Mouse (Mus musculus) right cerebral cortex, postnatal 14 days (tissue): ENCODE data around the gene Cenpp.

ENCODE experiments used
- DNase-seq: peaks from one replicate; pipeline ENCODE4 v3.0.0; 2022

Gene Cenpp

DNA sequence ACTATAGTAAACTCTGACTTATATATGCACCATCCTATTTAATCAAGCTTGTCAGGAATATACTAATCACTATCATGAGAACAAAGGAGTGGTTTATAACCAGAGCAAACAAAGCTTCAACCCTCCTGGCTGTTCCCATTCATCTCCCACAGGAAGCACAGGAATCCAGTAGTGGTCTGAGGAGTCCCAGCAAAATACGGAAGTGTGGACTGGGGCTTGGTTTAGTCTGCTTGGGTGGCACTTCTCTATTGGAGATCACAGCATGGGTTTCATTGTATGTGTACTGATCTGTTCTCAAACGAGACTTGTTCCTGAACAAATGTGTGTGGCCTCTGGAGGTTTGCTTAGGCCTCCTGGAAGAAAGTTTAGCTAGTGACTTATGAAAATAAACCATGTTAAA is 133.8 kb downstream of the Cenpp start:
- no peak for DNase-seq

DNA sequence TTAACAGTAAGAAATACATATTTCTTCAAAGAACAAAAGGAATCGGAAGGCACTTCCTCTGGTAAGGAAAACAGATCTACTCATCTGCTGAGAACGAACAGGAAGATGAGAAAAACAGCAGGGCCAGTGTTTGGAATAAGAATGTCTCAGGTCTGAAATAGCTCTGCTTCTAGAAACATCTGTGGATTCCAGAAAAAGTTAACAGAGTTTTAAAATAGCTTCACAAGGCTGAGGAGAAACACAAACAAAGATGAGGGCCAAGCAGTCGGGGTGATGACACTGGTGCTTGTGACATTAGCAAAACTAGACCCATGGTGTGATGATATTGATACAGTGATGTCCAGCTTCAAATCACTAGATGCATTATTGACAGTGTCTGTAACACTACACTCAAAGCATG is 145.4 kb downstream of the Cenpp start:
- no peak for DNase-seq

DNA sequence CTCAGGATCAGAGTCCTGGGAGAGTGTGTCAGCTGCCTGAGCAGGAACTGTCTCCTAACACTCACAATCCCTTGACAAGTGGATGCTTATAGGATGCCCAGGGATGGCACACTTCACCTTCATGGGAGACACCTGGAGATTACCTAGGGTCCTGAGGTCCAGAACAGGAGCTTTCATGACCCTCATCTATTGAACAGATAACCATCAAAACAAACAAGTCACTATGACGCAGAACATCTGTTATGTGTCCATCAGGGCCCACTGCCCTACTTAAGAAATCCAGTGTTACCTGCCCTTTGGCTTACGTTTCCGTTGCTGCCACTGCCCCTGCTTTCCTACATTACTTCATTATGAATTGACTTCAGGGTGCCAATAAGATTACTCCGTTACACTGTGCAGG is 146.8 kb downstream of the Cenpp start:
- DNase-seq, result no peak

DNA sequence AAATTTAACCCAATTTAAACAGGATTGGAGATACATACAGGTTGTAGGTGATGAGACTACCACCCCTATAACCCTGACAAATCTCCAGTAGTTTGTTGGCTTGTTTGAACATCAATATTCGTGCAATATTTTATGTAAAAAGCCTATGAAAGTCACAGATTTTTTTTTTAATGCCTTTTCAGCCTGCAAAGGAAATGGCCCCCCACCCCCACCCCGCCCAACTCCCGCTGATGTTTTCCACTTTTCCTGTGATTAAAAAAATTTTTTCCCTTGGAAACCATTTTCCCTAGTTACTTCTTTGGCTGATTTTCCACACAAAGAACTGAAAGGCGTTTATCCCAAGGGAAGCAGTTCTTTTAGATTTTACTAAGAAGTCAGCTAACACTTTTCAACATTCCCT is 148.1 kb downstream of the Cenpp start, which contains the start of gene Ecm2:
TSS of gene Ecm2 (plus strand) at position 301 of the 400 bp plus-strand sequence.
- no peak for DNase-seq

DNA sequence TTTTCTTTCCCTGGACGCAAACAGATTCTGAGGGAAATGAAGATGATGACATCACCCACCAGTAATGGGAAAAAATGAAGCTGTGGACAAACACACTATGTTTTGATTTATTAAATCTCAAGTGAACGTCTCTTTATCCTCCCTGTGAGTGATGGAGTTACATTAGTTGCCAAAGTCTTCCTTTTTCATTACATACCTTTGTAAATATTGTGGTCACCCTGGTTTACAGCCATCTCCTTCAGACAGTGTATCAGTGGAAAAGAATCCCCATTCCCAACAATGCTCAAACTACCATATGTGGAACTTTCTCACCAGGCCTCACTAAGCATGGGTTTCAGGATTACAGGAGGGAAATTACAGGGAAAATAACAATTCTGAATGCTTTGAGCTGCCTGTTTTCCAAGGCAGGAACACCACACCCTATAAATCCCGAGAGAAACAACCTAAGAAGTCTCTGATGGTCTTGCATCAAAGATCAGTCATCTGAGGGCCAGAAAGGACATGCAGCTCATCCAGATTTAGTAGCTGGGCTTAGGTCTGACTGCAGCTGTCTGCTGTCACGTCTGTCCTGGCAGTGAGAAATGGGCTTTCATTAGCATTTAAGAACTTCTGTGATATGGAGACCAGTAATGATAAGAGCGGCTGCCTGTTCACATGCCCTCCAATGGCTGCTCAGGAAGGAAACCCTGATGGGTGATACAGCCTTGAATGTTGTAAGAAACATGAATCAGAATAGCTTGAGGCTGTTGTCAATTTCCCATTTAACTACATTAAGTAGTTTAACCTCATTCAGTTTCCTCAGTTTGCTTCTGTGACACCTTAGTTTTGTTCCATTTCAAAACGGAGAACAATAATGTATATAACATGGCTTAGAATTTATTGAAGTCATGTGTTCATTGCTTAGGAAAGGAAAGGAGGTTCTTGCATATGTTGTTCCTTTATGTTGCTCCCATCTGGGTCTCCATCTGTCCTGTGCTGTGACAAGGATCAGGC is 159.9 kb downstream of the Cenpp start, which contains the start of gene Tes3-ps:
TSS of gene Tes3-ps (plus strand) at position 943 of the 993 bp plus-strand sequence.
- DNase-seq, result no peak

DNA sequence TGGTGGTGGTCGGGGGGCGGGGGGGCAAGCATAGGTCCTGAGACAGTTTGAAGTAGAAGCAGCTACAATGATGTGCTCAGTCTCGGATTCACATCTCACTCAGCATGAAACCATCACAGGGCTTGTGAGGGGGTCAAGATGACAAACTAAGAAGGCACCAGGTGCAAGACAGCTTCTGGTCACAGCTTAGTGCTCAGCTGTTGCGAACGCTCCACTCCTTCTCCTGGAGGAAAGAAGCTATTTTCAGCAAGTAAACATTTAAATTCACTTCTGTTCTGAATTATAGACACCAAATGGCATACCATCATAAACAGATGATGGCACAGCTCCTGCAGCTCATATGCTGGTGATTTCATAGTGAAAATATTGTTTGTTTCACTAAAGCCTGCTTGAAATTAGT is 167.2 kb downstream of the Cenpp start:
- no peak for DNase-seq

DNA sequence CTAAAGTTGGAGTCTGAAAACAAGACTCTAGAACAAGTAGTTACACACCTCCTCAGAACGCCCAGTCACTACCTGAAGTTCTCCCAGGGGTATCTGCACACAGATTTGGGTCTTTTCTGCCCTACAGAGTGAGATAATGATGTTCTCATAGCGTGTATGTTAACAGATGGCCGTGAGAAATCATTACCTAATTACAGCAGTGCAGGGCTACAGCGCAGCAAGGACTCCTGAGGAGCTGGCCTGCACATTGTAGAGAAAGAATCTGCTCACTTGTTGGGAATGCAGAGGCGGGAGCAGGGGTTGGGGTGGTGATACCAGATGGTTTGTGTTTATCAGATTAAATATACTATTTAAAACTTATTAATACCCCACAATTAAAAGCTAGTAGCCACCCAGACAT is 172.0 kb downstream of the Cenpp start:
- no peak for DNase-seq

DNA sequence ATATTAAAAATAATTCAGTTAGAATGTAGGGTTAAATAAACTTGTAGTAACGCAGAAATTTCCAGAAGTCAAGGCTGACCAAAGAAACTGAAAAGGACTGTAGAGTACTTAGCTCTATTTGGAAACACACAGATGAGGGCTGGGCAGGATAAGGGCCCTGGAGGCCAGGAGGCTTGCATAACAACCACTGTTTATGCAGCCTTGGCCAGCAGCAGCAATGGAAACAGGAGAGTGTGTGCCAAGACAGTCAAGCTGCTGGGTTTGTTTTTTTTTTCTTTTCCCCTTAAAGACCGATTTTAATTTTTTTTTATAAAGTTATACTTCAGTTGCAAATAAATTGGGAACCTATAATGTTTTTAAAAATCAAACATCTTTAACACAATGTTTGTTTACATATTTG is 172.5 kb downstream of the Cenpp start:
- DNase-seq, result no peak

DNA sequence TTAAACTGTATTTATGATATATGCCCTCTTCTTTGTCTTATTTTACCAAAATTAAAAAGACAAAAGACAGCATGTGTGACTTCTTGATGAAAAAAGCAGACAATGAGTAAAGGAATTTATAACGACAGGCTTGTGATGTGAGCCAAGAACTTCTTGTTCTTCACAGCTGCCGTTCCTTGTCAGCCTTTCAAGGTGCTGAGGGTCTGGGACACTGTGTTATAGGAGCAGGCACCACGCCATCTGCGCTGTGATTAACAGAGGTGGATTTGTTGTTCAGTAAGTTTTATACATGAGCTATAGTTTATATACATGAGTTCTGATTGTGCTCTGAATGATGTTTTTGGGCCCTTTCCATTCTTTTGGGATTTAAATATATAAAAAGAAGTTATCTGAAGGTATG is 173.2 kb downstream of the Cenpp start:
- DNase-seq, result no peak

DNA sequence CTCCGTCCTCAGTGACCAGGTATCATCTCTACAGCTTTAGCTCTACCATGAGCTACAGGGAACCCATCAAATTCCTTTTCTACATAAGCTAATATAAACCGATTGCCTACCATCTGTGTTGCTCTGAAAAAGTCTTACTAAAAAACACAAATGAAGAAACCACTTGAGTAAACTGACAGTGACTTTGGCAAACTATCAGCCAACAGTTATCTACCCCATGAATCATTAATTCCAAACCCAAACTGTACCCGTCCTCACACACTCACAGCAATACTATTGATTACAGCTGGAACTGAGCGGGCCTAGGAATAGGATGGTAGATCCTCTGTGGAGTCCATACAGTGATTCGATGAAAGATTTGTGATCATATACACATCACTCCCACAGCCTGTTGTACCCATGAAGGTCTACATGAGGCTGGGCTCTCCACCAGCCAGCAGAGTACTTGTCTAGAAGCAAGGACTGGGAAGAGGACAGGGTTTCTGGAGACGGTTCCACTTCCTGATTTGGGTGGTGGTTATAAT is 173.7 kb downstream of the Cenpp start:
- DNase-seq, result no peak

DNA sequence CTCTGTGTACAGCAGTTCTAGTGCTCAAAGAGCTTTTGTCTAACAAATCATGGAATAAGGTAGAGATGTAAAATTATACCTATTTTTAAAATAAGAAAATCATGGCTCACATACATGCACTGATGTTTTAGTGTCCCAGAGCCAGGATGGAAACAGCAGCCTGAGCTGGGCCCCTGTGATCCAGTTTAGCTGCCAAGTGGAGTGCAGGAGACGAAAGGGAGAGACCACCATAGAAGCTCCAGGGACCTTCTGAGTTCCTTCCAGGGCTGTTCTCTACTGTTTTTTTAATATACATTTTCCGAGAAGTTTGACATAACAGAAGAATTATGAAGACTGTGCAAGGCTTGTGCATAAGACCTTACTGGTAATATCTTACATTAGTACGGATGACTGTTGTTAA is 174.7 kb downstream of the Cenpp start:
- DNase-seq, result no peak

DNA sequence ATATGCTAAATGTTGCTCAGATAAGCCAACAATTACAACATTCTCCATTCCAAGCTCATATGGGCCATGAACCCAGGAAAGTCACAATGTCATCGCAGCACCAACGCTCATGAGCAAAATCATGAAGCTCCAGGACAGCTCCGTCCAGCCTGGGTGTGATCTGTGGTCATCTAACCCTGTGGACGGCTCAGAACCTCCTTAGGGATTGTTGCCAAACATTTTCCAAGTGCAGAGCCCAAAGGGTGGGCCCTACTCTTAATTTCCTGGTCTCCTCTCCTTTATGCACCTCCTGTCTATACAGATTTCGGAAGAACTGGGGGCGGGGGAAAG is 179.9 kb downstream of the Cenpp start:
- no peak for DNase-seq

DNA sequence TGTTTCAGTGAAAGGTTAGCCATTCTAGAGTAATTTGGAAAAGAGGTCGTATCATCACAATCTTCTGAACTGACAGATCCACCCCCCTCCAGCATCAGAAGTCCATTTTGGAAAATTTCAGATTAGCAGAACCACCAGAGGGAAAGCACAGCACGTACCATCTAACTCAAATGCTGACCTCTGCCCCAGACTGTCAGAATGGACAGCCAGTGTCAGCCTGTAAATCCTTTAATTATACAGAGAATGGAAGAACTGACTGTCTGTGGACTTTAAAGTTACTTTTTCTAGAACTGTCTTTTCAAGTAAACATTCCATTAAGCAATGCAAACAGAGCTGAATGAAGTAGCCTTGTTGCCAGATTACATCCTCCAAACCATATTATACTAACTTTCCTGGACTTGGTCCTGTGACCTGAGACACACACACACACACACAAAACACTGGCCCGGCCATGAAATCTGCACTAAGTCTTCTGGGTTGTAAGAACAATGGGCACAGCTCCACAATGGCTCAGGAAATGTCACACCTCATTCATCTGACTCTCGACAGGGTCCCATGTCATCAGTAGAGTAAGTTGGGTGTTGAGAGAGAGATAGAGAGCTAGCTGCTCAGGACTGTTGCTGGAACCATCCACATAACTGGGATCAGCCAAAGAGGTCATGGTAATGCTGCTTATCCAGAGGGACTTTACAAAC is 180.5 kb downstream of the Cenpp start:
- no peak for DNase-seq

DNA sequence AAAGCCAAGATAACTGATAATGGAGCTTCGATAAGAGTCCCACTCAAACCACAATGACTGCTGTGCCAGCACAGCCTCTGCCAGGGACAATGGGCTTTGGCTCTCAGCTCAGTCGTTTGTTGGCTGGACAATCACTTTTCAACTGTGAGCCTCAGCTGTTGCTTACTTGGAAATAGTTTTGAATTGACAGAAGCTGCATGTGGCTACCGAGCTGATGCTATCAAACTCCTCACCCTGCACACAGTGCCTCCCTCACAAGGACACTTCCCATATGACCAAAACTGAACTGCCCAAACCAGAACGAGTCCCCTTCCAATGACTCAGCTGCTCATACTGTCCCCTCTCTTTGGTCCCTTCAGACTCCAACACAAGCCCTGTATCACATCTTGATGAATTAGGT is 181.8 kb downstream of the Cenpp start:
- no peak for DNase-seq

DNA sequence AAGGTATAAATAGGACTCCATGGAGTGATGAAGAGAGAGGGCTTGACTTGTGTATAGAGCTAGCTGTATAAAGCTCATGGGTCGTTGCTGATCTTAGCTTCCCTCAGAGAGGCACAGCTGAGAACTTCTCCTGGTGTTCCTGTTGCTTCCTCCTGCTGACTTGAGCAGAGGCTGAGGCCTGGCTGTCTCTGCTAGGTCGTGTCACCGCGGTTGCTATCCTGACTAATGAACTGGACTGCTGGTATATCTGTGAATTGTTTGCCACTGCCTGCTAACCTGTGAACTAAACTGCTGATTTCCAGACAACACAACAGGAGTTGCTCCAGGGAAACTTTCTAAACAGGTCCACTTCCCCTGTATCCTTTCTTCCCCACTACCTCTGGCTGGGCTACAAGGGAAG is 182.3 kb downstream of the Cenpp start:
- DNase-seq, result no peak

DNA sequence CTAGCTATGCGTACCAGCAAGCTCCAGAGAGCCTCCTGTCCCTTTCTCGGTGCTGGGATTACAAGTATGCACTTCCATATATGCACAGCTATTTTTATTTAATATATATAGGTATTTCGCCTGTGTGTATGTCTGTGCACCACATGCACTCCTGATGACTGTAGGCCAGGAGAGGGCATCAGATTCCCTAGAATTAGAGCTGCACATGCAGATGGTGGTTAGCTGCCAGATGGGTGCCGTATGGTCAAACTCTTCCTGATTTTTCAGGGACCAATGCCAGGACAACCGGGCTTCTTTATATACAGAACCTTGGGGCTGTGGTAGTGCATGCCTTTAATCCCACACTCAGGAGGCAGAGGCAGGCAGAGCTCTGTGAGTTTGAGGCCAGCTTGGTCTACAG is 183.6 kb downstream of the Cenpp start:
- no peak for DNase-seq

DNA sequence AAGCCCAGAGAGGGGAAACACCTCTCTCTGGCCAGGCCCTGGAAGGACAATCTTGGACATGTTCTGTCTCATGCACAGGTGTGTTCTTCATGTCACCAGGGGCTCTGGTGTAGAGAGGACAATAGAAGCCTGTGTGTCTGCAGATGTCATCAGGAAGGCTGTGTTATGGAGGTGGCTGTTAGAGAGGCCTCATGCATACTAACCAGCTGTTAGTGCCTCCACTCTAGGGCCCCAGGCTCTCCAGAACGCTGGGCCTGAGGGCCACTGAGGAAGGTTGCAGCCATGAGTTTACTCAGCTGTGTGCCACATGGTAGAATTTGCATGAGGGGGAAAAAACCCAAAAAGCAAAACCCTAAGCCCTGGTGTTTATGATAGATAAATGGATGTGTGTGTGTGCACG is 185.0 kb downstream of the Cenpp start:
- no peak for DNase-seq

DNA sequence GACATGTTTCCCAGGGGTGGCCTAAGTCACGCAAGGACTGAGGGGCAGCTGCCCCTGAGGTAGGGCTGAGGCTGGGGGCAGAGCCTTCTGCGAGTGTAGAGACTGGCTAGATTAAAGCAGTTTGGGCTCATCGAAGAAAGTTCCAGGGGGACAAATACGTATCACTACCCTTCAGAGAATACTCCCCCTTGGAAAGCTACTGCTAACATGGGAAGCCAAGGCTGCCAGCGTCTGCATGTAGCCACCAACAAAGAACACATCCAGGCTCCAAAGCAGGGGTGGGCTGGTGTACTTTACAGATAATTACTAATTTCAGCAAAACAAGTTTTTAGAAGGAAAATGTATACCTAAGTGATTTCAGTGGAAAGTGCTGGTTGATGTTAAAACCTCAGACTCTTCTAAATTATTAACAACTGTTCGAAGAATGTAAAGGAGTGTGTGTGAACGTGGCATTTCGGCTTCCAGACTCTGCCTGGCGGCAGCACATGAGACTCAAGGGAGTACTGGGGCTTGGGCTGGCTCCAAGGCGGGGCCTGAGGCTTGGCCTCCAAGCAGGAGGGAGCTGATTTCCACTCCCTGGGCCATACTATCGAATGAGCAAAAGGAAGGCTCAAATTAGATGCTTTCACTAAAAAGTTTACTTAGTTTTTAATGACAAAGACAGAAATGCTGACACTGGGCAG is 186.1 kb downstream of the Cenpp start:
- no peak for DNase-seq

DNA sequence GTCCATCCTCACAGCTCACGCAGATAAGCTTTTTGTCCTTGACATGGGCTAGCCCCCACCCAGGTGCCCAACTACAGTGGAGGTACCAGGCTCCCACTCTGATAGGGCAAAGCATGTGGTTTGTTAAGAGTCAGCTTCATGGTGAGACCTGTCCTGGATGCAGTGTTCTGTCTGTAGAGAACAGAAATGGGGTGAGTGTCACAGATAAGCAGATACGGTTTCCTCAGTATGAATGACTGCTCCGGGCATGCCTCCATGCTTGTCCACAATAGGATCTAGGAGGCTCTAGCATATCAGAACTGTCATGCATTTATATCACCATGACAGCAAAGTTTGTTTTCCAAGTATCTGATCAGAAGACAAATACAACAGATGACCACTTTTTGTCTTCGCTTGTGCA is 186.7 kb downstream of the Cenpp start:
- no peak for DNase-seq

DNA sequence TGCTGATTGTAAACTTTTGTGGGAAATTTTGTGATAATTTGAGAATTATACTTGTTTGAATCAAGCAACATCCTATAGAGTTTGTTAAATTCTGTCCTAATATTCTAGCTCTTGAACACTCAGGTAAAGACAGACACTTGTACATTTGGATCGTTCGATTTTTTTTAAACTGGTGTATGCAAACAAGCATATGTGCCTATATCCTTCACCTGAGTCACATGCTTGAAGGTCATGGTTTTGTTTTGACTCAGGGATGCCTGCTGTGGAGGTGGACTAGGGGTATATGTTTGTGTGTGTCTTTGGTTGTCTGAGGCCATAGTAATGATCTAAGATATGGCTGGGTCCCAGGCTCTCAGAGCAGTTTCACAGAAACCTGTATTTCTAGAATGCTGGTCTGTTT is 189.7 kb downstream of the Cenpp start:
- DNase-seq, result no peak

DNA sequence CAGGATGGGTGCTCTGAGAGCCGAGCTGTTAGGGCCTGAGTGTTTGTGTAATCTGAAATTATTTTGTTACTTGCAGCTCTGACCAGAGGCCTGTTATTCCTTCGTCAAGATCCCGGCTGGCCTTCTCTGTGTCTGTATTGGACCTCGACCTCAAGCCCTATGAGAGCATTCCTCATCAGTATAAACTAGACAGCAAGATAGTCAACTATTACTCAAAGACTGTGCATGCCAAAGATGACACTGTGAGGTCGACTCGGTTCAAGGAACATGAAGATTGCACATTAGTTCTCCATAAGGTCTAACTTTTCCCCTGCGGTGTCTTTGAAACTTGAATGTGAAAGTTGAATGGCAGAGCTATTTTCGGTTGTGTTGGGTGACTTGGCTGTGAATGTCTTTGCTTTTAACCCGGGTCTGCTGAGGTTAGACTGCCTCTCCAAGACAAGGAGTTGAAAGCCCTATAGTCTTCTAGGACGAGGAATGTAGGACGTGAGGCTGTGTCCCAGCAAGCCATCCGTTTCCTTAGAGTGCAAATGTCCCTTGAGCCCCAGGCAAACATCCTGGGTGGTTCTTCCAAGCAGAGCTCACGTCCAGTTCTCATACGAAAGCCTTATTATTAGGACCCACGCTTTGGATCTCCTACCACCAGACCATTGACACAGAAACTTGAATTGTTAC is 191.0 kb downstream of the Cenpp start:
- DNase-seq, result no peak

DNA sequence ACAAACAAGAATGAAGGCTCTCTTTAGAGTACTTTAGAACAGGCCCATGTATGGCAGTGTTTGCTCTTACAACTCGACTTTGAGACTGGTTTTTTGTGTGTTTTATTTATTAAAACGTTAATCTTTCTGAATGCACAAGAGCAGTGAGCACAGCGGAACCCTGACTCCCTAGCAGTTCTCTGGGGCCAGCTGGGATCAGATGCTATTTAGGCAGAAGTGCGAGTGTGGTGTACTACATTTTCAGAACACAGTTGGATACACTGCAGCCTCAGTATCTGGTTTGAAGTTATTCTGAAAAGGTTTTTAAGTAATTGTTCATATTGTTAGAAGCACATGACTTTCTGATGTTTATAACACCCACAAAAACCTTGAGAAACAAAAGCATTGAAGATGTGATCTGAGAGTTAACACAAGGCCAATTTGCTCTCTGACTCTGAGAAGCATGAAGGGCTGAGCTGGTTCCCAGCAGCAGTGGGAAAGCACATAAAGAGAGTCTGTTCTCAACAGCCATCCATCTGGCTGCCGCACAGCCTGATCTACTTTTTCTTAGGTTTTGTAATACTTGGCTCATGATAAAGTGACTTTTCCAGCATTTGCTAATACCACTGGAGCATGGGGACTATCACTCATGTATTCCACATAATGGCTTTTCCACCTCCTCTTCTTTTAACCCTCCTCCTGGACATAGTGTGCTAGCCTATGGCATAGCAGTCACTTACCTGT is 191.7 kb downstream of the Cenpp start:
- no peak for DNase-seq
